Mouse (Mus musculus): ENCODE results near the gene Chrne.

The Chrne gene

DNA sequence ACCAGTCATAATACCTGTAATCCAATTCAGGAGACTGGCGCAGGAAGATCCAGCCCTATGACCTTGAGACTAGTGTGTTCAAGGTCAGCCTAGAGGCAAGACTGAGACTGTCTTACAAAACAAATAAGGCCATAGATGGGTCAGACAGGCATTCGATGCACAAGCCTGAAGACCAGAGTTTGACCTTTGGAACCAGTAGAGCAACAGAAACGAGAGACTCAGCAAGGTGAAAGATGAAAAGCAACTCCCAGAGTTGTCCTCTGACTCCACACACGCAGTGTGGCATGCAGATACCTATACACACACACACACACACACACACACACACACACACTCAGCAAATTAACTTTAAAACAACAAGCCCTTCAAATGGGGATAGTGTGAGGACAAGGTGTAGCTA is 7.9 kb upstream of the Chrne start:
- no peak for DNase-seq (ENCODE audit: low spot score)

DNA sequence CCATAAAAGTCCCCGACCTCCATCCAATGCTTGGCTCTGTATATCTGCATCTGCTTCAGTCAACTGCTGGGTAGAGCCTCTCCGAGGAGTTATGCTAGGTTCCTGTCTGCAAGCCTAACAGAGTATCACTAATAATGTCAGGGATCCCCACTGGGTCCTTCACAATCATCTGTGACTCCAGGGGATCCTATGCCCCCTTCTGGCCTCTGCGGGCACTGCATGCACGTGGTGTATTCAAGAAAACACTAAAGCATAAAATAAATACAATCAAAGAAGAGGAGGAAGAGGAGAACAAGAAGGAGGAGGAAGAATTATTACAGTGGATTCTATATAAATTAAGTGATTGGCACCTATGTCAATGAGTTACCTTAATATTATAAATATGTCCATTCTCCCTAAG is 6.5 kb upstream of the Chrne start:
- DNase-seq (ENCODE audit: low spot score): no peak

DNA sequence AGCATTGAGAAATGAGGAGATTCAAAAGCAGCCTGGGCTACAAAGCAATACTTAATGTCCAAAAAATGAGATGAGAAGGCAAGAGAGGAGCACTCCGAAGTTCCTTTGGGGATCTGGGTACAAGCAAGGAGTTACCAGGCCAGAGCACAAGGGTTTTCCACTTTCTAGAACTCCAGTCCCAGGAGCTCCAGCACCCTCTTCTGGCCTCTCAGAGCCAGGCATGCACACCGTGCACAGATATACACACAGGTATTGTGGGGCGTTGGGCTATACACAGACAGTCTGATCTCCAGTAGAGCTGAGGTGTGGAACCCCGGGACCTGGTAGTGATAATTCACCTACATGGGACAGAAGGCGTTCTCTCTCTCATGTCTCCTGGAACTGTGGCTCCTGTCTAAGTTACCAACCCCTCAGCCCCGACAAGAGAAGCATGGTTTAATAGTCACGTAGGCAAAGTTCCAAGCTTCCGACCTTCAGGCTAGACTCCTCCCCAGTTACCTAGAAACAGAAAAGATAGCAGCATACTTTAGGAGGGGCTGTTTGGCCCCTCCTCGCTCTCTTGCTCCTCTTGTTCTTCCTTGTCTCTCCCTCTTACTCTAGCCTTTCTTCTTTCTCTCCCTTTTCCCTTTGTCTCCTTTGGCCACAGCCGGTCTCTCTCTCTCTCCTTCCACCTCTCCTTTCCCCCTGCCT is 4.2 kb upstream of the Chrne start:
- no peak for DNase-seq (ENCODE audit: low spot score)

DNA sequence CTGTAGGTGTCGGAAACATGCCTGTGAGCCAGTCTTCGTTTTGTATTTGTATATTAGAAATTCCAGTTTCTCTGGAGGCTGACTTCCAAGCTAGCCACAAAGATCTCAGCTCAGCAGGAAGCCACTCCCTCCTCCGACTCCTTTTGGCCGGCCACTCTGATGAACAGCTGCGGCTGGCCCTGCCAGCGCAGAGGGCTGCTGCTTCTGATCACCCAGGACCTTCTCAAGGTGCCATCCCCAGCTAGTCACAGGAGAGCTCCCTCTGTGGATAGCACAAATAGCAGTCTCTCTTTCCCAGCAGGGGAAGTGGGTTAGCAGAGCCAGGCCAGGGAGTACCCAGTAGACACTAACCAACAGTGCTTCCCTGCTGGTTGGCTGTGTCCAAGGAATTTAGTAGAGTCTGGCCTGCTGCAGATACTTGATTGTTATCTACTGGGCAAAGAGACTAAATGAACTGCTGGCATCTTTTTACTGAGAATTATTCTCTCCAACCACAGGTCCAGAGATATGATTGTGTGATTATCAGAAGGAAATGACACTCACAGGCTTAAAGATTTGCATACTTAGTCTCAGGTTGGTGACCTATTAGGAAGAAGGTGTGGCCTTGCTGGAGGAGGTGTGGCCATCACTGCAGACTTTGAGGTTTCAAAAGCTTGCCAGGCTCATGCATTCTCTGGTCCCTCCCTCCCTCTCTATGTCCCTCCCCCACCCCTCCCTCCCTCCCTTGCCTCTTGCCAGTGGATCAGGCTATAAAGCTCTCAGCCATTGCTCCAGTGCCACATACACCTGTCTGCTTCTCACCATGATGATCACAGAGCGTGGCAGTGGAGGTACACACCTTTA is 3.2 kb upstream of the Chrne start:
- DNase-seq (ENCODE audit: low spot score): no peak

DNA sequence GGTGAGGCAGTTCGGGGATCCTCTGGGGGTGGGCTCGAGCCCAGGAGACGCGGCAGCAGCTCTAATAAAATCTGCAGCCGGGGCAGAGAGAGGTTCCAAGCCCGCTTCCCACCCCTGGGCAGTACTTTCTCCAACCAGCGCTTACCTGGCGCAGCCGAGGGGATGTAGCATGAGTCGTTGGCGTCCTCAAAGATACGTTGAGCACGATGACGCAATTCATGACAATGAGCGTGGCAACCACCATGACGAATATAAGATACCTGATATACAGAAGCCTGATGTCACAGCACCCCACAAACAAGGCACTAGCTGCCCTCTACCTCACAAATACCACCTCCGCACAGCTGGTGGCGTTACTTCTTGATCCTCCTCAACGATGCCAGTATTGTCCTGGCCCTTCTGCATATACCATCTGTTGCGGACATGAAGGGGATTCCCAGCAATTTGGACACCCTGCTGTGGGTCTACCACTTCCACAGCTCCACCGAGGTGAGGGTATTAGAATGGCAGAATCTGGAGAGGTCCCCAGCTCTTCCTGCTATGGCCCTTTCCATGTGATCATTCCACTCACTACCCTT is 3.4 kb downstream of the Chrne start, which contains the start of gene 4930544D05Rik:
4930544D05Rik (plus strand) TSS at position 333 of the 578 bp plus-strand sequence.
- DNase-seq (ENCODE audit: low spot score): no peak

DNA sequence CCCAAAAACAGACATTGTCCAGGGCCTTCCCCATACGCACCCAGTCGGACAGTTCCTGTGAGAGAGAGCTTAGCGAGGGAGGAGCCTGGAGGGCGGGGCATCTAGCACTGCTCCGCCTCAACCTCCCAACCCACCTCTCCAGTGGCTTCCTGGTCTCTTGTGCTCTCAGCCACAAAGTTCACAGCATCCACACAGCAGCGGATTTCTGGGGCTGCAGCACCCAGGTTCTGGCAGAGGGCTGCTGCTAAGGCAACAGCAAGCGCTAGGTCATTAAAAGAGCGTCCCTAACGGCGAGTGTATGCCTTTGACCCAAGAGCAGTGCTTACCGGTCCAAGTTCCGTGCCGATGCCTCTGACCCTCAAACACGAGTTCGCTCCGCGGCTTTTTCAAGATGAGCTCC is 3.9 kb downstream of the Chrne start:
- no peak for DNase-seq (ENCODE audit: low spot score)

DNA sequence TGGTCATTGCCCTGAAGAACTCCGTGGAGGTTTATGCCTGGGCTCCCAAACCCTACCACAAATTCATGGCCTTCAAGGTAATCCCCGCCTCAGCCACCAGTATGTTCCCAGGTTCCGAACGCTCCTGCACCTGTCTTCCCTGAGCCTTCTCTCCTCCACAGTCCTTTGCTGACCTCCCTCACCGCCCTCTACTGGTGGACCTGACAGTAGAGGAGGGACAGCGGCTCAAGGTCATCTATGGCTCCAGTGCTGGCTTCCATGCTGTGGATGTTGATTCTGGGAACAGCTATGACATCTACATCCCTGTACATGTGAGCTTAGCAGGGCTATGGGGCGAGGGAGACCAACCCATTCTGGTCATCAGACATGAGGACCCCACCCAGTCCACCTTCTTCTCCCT is 6.5 kb downstream of the Chrne start:
- DNase-seq (ENCODE audit: low spot score): no peak

DNA sequence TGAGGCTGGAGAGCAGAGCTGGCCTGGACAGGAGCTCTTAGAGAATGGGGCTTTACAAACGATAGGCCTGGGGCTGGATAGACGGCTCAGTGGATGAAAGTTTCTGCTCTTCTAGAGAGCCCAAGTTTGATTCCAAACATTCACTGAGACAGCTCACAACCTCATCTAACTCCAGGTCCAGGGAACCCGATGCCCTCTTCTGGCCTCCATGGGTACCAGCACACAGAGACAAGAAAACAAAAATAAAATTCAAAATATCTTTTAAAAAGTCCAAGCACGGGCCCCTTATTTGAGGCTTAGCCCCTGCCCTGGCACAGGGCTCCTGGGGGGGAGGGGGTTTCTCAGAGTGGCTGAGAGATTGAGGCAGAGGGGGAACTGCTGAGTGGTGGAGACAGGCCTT is 8.3 kb downstream of the Chrne start:
- no peak for DNase-seq (ENCODE audit: low spot score)

DNA sequence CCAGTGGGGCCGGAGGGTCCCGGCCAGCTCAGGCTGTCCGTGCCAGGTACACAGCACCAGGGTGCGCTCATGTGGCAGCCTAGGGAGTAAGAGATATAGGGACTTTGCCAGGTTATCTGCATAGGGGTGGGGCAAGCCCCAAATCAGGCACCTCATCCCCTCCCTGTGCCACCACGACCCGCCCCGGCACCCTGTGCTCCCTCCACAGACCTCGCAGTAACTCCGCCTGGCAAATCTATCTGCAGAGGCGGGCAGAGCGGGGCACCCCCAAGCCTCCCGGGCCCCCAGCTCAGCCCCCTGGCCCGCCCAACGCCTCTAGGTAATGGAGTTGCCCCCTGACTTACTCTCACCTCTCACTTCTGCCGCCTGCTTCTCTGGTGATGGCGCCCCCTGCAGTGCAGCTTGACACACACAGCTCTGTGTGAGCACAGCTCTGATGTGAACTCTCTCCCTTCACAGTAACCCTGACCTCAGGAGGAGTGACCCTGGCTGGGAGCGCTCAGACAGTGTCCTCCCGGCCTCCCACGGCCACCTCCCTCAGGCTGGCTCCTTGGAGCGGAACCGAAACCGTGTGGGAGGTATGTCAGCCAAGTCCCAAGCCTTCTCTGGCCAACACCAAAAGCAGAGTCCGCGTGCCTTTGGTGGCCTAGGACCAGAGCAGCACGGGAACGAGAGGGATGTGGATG is 10.5 kb downstream of the Chrne start:
- DNase-seq (ENCODE audit: low spot score): no peak

DNA sequence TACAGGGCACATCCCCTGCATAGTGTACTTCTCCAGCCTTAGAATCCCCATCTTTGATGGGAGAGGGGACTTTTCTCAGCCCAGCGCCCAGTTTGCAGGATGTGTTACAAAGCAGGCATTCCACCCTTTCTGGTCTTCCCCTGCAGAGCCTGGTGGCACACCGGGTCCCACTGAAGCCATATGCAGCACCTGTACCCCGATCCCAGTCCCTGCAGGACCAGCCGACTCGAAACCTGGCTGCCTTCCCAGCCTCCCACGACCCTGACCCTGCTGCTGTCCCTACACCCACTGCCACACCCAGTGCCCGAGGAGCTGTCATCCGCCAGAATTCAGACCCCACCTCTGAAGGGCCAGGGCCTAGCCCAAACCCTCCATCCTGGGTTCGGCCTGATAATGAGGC is 11.4 kb downstream of the Chrne start:
- no peak for DNase-seq (ENCODE audit: low spot score)

DNA sequence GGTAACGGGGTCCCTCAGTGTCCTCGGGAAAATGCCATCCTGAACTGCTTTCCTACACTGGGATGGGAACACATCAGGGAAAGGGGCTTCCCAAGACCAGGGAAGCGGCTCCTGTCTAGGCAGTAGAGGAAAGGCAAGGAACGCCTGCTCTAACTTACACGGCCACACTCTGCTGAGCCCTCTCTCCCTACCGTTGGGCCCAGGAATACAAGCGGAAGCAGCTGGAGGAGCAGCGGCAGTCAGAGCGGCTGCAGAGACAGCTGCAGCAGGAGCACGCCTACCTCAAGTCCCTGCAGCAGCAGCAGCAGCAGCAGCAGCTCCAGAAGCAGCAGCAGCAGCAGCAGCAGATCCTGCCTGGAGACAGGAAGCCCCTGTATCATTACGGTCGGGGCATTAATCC is 12.3 kb downstream of the Chrne start:
- no peak for DNase-seq (ENCODE audit: low spot score)

DNA sequence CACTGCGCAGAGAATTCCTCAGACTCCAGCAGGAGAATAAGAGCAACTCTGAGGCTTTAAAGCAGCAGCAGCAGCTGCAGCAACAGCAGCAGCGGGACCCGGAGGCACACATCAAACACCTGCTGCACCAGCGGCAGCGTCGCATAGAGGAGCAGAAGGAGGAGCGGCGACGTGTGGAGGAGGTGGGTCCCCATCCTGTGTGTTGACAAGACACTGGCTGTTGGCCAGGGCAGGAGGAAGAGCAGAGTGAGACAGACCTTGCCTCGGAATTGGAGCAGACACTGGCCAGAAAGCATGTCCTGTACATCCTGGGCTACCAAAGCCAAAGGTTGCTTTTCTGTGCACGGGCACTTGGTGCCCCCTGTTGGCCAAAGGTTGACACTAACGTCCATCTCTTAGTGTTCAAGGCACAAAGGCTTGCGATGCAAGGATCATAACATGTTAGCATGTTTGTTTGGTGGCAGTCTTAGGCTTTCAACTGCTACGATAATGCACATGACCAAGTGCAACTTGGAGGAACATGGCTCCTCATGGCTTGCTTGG is 13.9 kb downstream of the Chrne start:
- DNase-seq (ENCODE audit: low spot score): peak; percentile 57

DNA sequence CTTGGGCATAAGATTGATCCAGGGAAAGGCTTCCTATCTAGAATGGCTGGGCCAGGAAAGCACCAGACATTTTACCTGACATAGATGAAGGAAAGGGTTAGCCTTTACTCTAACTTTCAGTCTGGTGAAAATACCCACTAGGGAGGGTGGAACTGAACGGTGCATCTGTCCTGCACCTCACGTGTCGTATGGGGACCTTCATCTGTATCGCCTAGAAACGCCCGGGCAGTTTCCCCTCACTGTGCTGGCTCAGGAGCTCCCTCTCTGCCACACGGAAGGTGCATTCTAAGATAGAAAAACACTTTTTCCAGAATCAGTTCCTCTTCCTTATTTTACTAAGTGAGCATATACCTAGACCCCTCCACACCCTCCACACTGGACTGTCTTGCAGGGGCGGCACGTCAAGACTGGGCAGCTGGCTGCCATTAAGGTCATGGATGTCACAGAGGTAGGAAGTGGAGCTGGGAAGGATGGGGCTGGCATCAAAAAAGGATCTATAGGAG is 20.5 kb downstream of the Chrne start:
- DNase-seq (ENCODE audit: low spot score): no peak

DNA sequence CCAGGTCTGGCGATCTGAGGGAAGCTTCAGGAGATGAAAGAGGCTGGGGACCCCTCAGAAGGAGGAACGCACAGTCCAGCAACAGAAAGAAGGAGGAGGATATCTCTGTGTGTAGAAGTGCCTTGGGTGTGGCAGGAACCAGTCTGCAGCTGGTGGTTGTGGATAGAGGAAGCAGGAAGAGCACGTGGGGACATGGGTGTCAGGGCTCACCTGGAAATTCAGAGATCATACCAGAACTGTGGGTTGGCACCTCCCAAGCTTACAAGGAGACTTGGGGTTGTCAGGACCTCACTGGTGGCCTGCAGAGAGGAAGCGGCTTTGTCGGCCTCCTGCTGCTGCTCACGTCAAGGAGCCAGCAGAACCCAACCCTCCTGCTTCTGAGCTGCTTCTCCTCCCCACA is 21.7 kb downstream of the Chrne start:
- no peak for DNase-seq (ENCODE audit: low spot score)

DNA sequence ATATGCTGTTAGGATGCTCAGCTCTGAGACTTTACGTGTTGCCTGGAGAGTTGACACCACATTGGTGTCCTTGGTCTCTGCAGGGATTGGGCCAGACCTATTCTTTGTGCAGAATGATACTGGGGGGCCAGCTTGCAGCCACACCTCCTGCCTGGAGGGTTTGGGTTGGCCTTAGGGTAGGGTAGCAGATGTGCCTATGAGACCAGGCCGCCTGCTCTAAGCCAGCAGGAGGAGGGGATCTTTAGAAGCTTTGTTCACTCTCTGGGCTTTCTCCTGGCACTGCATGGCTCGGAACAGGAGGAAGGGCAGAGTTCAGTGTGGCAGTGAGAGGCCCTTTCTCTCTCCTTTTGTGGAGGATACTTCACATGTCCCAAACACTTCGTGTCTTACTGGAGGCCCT is 22.9 kb downstream of the Chrne start:
- DNase-seq (ENCODE audit: low spot score): no peak

DNA sequence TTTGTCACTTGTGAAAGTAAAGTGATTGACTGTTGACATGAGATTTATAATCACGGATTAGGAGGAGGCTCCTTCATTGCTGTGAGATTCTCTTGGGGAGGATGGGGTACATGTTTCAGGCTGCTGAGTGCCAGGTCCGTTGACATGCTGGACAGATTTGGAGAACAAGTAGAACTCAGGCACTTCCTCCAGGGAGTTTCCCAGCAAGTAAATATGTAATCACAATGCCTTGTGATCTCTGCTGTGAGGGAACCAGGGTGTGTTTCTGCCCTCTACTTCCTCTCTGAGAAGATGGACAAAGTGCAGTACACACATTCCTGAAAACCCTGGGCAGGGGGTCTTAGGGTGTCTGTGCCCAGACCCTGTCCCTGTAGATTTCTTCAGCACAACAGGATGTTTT is 23.4 kb downstream of the Chrne start:
- DNase-seq (ENCODE audit: low spot score): no peak

DNA sequence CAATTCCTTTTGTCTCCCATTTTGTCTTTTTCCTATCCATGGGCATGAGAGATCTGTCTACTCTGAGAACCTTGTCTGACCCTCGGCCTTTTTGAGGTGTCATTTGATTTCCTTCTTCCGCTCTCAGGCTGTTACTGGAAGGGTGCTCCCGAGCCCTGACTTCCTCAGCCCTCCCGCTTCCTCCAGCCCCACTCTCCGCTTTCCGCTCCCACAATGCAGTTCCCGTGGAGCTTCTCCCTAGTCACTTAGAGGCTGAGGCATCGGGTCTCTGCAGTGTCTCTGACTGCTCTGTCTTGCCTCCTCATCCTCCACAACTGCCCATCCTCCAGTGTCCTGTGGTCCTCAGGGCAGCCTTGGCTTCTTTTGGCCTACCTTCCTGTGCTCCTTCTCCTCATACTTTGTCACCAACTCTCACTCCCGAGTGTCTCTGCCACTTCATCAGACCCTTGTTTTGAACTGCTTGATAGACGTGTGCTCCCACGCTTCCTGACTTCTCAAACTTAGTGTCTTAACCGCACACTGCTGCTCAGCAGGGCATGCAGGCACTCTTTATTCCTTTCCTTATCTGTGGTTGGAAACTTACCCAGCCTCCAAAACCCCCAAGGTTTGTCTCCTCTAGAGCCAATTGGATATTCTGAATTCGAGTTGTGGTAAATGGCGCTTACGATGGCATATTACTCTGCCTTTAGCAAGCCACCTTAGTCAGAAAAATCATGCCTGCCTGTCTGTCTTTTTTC is 24.6 kb downstream of the Chrne start:
- no peak for DNase-seq (ENCODE audit: low spot score)

DNA sequence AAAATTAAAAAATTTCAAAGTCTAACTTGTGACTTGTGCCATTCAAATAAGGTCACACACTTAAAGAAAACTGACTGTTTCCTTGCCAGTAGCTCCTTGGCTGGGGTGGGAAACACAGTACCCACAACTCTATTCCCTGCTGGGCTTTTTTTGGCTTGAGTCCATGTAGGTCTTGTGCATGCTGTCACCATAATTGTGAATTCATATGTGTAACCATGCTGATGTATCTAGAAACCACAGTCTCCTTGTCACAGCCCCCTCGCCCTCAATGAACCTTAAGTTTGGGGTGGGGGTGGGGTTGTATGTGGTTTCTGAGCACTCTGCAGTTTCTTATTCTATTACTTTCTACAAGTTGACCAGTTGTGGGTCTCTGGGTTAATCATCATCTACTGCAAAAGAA is 27.3 kb downstream of the Chrne start:
- DNase-seq (ENCODE audit: low spot score): no peak

DNA sequence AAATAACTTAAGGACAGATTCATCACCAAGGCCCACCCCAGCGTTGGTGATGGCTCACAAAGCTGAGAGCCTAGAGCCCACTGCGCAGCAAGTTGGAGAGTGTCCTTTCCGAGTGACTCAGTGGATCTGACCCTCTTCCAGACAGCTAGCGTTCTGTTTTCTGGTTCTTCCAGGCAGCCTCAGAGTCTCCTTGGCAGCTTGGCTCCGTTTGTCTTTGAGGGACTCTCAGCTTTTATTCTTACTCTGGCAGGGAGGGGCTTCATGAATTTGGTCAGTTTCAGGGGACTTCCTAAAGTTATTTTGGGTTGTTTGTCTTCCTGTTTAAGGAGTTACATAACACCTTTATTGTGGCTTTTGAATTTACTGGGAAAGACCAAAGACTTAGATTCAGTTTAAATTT is 32.1 kb downstream of the Chrne start:
- DNase-seq (ENCODE audit: low spot score): no peak

DNA sequence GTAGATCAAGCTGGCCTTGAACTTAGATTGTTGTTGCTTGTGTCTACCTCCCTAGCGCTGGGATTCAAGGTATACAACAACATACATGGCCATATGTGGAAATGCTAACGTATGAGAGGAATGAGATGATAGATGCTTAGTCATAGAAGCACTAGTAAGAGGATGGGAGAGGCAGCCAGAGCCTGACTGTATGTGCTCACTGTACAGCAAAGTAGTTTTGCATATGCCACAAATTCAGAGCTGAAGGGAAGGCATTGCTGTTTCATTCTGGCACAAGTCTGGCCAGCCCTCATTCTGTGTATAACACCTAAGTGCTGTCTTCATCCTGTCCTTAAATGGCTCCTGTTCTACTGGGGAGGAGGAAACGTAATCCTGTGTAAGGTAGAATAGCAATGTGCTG is 32.8 kb downstream of the Chrne start:
- DNase-seq (ENCODE audit: low spot score): no peak

DNA sequence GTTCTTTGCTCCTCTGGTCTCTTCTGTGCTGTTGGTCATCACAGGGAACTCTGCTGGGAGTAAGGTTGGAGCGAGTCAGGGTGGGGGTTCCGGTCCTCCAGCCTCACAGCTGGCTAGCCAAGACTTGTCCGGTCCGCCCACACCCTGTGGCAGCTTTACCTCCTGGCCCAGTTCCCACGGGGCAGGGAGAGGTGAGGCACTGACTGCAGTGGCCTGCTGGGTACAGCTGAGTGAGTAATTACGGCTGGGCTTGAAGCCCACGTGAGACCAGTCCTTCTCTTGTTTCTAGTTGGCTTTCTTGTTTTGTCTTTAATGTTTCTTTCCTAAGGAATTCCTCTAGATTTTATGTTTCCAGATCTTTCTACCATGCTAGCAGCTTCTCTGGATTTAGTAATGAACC is 33.6 kb downstream of the Chrne start:
- DNase-seq (ENCODE audit: low spot score): no peak

DNA sequence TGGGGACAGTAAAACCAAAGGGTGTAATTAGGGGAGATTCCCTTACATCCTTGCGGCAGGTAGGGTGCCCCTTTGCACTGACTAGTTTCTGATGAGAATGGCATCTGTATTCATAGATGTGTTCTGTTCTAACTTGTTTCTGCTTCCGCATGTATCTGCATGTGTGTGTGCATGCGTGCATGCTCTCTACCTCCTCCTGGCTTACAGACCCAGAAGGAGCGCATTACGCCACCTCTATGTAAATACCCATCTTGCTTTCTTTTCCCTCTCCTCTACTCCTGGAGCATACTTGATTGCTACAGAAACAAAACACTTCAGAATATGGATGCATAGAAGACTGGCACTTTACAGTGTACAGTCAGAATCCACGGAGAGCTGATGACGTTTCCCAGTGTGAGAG is 35.2 kb downstream of the Chrne start:
- DNase-seq (ENCODE audit: low spot score): no peak

Data from left cerebral cortex, adult 11 months (tissue).